Mouse (Mus musculus): ENCODE results near the gene Arhgap22. TPM values are rescaled to one million over a fixed set of nuclear protein-coding genes. Genes with fewer than 3 reads are reported as not detected.

The Arhgap22 gene
- polyA plus RNA-seq, 1 experiment from 2014 or later = 16.5 TPM

DNA sequence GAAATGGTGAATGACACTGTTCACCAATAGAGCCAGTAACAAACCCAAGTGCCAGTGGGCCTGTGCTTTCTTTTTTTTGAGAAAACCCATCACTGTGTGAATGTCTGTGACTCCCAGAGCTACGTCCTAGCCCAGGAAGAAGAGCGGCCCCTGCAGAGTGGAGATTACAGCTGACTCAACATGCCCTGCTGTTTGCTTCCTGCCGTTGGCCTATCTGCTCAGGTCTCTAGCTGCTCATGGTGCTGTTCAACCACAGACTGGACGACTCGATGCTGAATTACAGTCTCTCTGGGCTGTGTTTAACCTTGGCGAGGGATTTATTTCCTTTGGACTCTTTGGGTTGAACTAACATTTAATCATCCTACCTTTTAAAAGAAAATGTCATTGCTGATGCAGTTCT is 10.9 kb upstream of the Arhgap22 start:
- 34% methylated on average over 5 of the region's 6 CpGs for WGBS (ENCODE audit: missing documents)
- H3K36me3 ChIP-seq (ENCODE audit: inconsistent target) = no peaks in the 10 kb centered on the region
- no peak overlapping the region for H3K4me3 ChIP-seq (ENCODE audit: inconsistent target)
- no peaks in the 10 kb centered on the region for H3K79me2 ChIP-seq (ENCODE audit: inconsistent target)
- H3K27ac ChIP-seq = peak overlapping the region; percentile 69

DNA sequence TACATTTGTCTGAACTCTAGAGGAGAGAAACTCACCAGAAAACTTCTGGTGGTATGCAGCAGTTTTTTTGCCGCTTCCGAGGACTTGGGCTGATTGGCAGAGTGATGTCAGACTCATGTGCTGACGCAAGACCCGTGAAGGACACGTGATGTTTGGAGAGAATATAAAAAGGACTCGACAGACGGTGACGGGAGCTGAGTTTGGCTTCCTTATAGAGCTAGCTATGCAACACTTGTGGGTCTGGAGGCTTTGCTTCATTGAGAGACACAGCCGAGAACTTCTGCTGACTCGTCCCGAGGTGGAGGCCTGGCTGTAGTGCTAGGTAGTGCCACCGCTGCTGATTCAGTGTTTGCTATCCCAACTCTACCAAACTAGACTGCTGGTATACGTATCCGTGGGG is 10.0 kb upstream of the Arhgap22 start:
- H3K4me3 ChIP-seq (ENCODE audit: inconsistent target) = no peak overlapping the region
- 51% methylated on average over 14 of the region's 14 CpGs for WGBS (ENCODE audit: missing documents)
- H3K79me2 ChIP-seq (ENCODE audit: inconsistent target) = no peaks in the 10 kb centered on the region
- H3K36me3 ChIP-seq (ENCODE audit: inconsistent target) = no peaks in the 10 kb centered on the region
- H3K27ac ChIP-seq = peak overlapping the region; percentile 69

GRCm38 (mm10) chr14:33205280-33205965 is 8.4 kb upstream of the Arhgap22 start:
- Histone ChIP-seq H3K27ac (no peak overlapping the region), H3K36me3 (ENCODE audit: inconsistent target) (no peaks in the 10 kb centered on the region), H3K4me3 (ENCODE audit: inconsistent target) (no peak overlapping the region), H3K79me2 (ENCODE audit: inconsistent target) (no peaks in the 10 kb centered on the region)
- WGBS (ENCODE audit: missing documents) = 83% methylated on average over 9 of the region's 24 CpGs

GRCm38 (mm10) chr14:33207011-33207410 is 6.8 kb upstream of the Arhgap22 start:
- no peaks in the 10 kb centered on the region for H3K36me3 ChIP-seq (ENCODE audit: inconsistent target)
- H3K79me2 ChIP-seq (ENCODE audit: inconsistent target) = no peaks in the 10 kb centered on the region
- H3K27ac ChIP-seq = no peak overlapping the region
- no peak overlapping the region for H3K4me3 ChIP-seq (ENCODE audit: inconsistent target)
- whole genome bisulfite sequencing (ENCODE audit: missing documents) = 8% methylated on average over 2 of the region's 2 CpGs

DNA sequence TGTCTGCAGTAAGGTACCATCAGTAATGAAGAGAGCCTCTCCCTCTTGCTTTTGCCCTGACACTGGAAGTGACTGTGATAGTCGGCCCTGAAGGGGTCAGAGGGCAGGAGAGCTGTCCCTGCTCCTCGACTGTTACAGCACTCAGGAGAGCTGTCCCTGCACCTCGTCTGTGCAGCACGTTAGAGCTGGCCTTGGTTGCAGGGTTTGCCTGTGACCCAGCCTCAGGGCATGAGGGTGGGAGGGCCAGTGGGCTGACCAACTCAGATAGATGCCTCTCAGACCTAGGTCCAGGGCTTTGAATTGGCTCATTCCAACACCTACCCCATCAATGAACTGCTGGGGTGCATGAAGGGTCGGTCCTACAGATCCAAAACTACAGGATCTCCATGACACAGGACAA is 5.5 kb upstream of the Arhgap22 start:
- WGBS (ENCODE audit: missing documents) = 91% methylated on average over 5 of the region's 5 CpGs
- Histone ChIP-seq H3K27ac (no peak overlapping the region), H3K36me3 (ENCODE audit: inconsistent target) (no peaks in the 10 kb centered on the region), H3K4me3 (ENCODE audit: inconsistent target) (no peak overlapping the region), H3K79me2 (ENCODE audit: inconsistent target) (no peaks in the 10 kb centered on the region)

DNA sequence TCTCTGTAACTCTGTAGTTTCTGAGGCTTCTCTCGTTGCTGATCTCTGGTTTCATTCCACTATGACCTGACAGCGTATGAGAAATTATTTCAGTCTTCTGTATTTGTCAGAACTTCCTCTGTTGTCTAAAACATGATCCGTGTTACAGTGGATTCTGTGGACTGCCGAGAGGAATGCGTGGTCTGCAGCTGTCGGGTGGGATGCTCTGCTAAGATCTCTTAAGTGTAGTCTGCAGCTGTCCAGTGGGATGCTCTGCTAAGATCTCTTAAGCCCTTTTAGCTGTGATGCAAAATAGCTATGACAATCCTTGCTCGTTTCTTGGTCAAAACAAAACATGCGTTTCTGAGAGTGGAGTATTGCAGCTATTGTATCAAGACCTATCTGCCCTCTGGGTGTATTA is 3.0 kb upstream of the Arhgap22 start:
- Histone ChIP-seq H3K79me2 (ENCODE audit: inconsistent target) (no peaks in the 10 kb centered on the region), H3K4me3 (ENCODE audit: inconsistent target) (no peak overlapping the region), H3K27ac (no peak overlapping the region), H3K36me3 (ENCODE audit: inconsistent target) (no peaks in the 10 kb centered on the region)
- WGBS (ENCODE audit: missing documents) = 83% methylated on average over 8 of the region's 8 CpGs

DNA sequence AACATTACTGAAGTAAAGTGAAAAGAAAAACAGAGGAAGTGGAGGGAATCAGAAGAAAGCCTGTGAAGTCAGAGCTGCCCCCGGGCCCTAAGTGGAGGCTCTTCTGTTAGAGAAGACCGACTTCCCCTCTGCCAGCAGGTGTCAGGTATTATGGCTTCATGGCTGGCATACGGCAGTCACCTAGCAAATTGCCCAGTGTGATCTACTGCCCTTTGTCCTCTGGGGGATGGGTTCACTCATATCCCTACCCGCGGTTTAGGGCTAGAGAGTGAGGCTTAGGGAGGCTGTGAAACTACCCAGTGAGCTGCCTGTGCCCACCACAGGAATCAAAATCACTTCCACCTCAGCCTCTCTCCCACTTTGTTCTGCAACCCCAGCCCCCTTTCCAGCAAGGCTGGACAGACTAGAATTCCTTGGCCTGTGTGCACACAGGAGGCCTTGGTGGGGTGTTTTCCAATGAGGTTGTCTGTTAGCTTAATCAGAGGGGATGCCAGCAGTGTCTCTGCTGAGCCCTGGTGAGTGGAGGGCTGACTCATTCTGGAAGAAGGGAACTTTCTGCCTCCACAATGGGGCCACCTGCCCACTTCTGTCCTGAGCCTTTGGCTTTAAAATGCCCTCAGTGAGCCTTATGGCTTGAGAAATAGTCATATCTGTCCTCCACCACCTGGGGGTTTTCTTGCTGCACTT is 1.4 kb upstream of the Arhgap22 start:
- 77% methylated on average over 3 of the region's 5 CpGs for WGBS (ENCODE audit: missing documents)
- Histone ChIP-seq H3K36me3 (ENCODE audit: inconsistent target) (no peaks in the 10 kb centered on the region), H3K79me2 (ENCODE audit: inconsistent target) (peaks cover 6% of the 10 kb centered on the region), H3K27ac (no peak overlapping the region), H3K4me3 (ENCODE audit: inconsistent target) (no peak overlapping the region)

DNA sequence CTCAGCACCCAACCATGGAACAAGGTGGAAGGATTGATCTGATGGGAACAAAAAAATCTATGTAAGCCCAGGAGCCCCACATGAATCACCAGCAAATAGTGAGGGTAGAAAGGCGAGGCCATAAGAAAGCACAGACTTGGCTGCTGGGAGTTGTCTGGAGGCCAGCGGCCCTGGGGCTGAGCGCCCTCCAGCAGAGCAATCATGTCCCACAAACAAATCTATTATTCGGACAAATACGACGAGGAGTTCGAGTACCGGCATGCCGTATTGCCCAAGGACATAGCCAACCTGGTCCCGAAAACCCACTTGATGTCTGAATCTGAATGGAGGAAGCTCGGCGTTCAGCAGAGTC is 892 bp upstream of the Arhgap22 start:
- H3K36me3 ChIP-seq (ENCODE audit: inconsistent target) = no peaks in the 10 kb centered on the region
- no peak overlapping the region for H3K27ac ChIP-seq
- no peak overlapping the region for H3K4me3 ChIP-seq (ENCODE audit: inconsistent target)
- H3K79me2 ChIP-seq (ENCODE audit: inconsistent target) = peaks cover 11% of the 10 kb centered on the region
- 97% methylated on average over 12 of the region's 12 CpGs for WGBS (ENCODE audit: missing documents)

DNA sequence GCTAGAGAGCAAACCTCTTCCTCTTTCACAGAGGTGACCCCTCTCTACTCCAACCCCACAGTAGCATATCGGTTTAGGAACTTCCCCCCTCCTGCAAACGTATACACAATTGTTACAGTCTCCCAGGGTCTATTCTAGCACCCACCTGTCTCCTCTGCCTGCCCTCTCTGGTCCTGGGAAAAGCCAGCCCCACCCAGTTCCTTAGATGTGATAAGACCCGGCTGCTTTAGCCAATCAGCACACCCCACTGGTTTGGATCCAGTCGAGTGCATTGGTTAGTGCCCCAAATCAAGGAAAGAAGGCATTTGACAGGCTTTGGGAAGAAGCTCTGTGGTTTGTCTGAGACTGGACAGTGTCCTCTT is 922 bp downstream of the Arhgap22 start:
- Histone ChIP-seq H3K79me2 (ENCODE audit: inconsistent target) (peaks cover 29% of the 10 kb centered on the region), H3K27ac (peak overlapping the region; percentile 99), H3K36me3 (ENCODE audit: inconsistent target) (peaks cover 2% of the 10 kb centered on the region; the same call in 1 of the 2 replicates), H3K4me3 (ENCODE audit: inconsistent target) (no peak overlapping the region)
- WGBS (ENCODE audit: missing documents) = 37% methylated on average over 4 of the region's 4 CpGs

DNA sequence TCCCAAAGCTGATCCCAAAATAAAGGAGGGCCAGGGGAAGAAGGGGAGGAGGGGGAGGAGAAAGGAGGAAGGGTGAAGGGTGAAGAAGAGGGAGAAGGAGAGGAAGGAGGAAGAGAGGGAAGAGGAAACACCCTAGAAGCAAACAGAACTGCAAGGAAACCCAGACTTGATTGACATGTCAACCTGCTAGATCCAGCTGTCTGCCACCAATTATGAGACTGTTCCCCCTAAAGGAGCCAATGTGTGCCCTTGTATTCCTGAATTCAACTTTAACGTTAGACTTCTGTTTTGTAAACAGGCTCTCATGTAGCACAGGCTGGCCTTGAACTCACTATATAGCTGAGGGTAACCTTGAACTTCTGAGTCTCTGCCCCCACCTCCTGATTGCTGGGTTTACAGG is 1.3 kb downstream of the Arhgap22 start:
- peak overlapping the region; percentile 99 for H3K27ac ChIP-seq
- WGBS (ENCODE audit: missing documents) = 38% methylated on average over 1 of the region's 1 CpGs
- peaks cover 34% of the 10 kb centered on the region for H3K79me2 ChIP-seq (ENCODE audit: inconsistent target)

GRCm38 (mm10) chr14:33216343-33217208 is 2.8 kb downstream of the Arhgap22 start:
- WGBS (ENCODE audit: missing documents) = 42% methylated on average over 19 of the region's 19 CpGs
- Histone ChIP-seq H3K4me3 (ENCODE audit: inconsistent target) (peak overlapping the region; percentile 58), H3K27ac (peak overlapping the region; percentile 99), H3K36me3 (ENCODE audit: inconsistent target) (peaks cover 9% of the 10 kb centered on the region; the same call in 1 of the 2 replicates), H3K79me2 (ENCODE audit: inconsistent target) (peaks cover 39% of the 10 kb centered on the region)

More for the DNA sequence above, 1.3 kb downstream of the Arhgap22 start:
- Histone ChIP-seq H3K36me3 (ENCODE audit: inconsistent target) (peaks cover 6% of the 10 kb centered on the region; the same call in 1 of the 2 replicates), H3K4me3 (ENCODE audit: inconsistent target) (no peak overlapping the region)

- 90% methylated on average over 3 of the region's 4 CpGs for WGBS (ENCODE audit: missing documents)
- Histone ChIP-seq H3K27ac (no peak overlapping the region), H3K36me3 (ENCODE audit: inconsistent target) (peaks cover 2% of the 10 kb centered on the region; the same call in 1 of the 2 replicates), H3K4me3 (ENCODE audit: inconsistent target) (no peak overlapping the region), H3K79me2 (ENCODE audit: inconsistent target) (peaks cover 61% of the 10 kb centered on the region)
Measured at GRCm38 (mm10) chr14:33225235-33225634, 11.4 kb downstream of the Arhgap22 start.

- peak overlapping the region; percentile 95 for H3K27ac ChIP-seq
- peaks cover 96% of the 10 kb centered on the region for H3K79me2 ChIP-seq (ENCODE audit: inconsistent target)
- WGBS (ENCODE audit: missing documents) = 92% methylated on average over 4 of the region's 4 CpGs
- H3K4me3 ChIP-seq (ENCODE audit: inconsistent target) = no peak overlapping the region
- no peaks in the 10 kb centered on the region for H3K36me3 ChIP-seq (ENCODE audit: inconsistent target)
Measured at GRCm38 (mm10) chr14:33230672-33231071, 16.8 kb downstream of the Arhgap22 start.

- H3K27ac ChIP-seq = peak overlapping the region; percentile 95
- WGBS (ENCODE audit: missing documents) = 55% methylated on average over 3 of the region's 3 CpGs
- H3K36me3 ChIP-seq (ENCODE audit: inconsistent target) = no peaks in the 10 kb centered on the region
- H3K4me3 ChIP-seq (ENCODE audit: inconsistent target) = no peak overlapping the region
- H3K79me2 ChIP-seq (ENCODE audit: inconsistent target) = peaks cover 95% of the 10 kb centered on the region
Measured at GRCm38 (mm10) chr14:33231311-33231710, 17.5 kb downstream of the Arhgap22 start.

DNA sequence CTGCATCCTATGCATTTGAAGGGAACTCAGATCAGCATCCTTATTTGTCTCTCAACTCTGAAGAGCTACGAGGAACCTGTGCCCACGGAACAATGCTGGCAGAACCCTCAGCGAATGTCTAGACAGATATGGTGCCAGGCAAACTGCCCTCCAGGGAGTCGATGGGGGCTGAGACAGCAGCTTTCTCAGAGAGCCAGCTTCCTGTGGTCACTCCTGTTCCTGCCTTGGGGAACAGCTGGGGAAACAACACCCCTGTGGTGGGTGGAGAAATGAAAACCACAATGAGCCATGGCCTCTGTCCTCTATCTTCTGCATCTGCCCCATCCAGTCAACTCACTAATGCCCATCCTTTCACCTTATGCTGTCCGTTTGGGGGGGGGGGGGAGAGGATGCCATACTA is 18.2 kb downstream of the Arhgap22 start:
- H3K4me3 ChIP-seq (ENCODE audit: inconsistent target) = no peak overlapping the region
- no peaks in the 10 kb centered on the region for H3K36me3 ChIP-seq (ENCODE audit: inconsistent target)
- peaks cover 95% of the 10 kb centered on the region for H3K79me2 ChIP-seq (ENCODE audit: inconsistent target)
- peak overlapping the region; percentile 95 for H3K27ac ChIP-seq
- WGBS (ENCODE audit: missing documents) = 5% methylated on average over 4 of the region's 5 CpGs
